Mouse (Mus musculus): Measurements from ENCODE around the gene Dnajc4.

GRCm38 (mm10) chr19:6977759-6978638, 14.4 kb downstream of the Dnajc4 start:
- TF ChIP-seq CTCF (IDR thresholded peaks at IDR 0.05; ENCODE audit: low read depth, low read length), result no peak
- no peak for TF ChIP-seq POLR2A (IDR thresholded peaks at IDR 0.05; ENCODE audit: insufficient read depth, low read length)
